Mouse (Mus musculus) forebrain, embryonic 11.5 days (tissue): ENCODE measurements around the gene Olfr871. TPM values are rescaled to one million over a fixed set of nuclear protein-coding genes. Genes with fewer than 3 reads are reported as not detected.
"Not testable (repeated sequence)": the region's sequence is repeated elsewhere in the genome, so short reads cannot be mapped to it uniquely, and the experiment has no call there.

Source experiments
- ATAC-seq: fragments of 200-750 bp; cut with Nextera tagmentation; replicated peaks from 2 replicates; pipeline ENCODE4 v1.8.0; 2017; ENCODE audit warnings: moderate TSS enrichment; ENCODE audit not compliant: low FRiP score
- DNase-seq: peaks from one replicate; pipeline ENCODE4 v3.0.0-alpha.2; 2017; ENCODE audit warnings: low spot score
- H3K27ac ChIP-seq: fragments of 300-500 bp; sonication (generic); 2 replicates; pipeline ENCODE4 v1.5.1; 2014; ENCODE audit warnings: low read depth, low read length
- H3K27me3 ChIP-seq: fragments of 300-500 bp; sonication (generic); 2 replicates; pipeline ENCODE4 v1.6.1; 2014; ENCODE audit warnings: mild to moderate bottlenecking, low read length, mixed read lengths; ENCODE audit not compliant: control insufficient read depth, insufficient read depth
- H3K36me3 ChIP-seq: fragments of 300-500 bp; sonication (generic); 2 replicates; pipeline ENCODE4 v1.6.1; 2014; ENCODE audit warnings: mild to moderate bottlenecking, low read length, moderate library complexity, mixed read lengths; ENCODE audit not compliant: control insufficient read depth, insufficient read depth
- H3K4me1 ChIP-seq: fragments of 300-500 bp; sonication (generic); replicated peaks from 2 replicates; pipeline ENCODE4 v1.6.1; 2014; ENCODE audit warnings: low read length, mixed read lengths; ENCODE audit not compliant: control insufficient read depth, insufficient read depth
- H3K4me2 ChIP-seq: fragments of 300-500 bp; sonication (generic); 2 replicates; pipeline ENCODE4 v1.6.1; 2014; ENCODE audit warnings: low read depth, mild to moderate bottlenecking, low read length, moderate library complexity, mixed read lengths; ENCODE audit not compliant: severe bottlenecking
- H3K4me3 ChIP-seq: fragments of 300-500 bp; sonication (generic); 2 replicates; pipeline ENCODE4 v1.5.1; 2014; ENCODE audit warnings: low read depth, low read length
- H3K9ac ChIP-seq: fragments of 300-500 bp; sonication (generic); 2 replicates; pipeline ENCODE4 v1.6.1; 2014; ENCODE audit warnings: low read length
- H3K9me3 ChIP-seq: fragments of 300-500 bp; sonication (generic); 2 replicates; pipeline ENCODE4 v1.6.1; 2016; ENCODE audit warnings: low read length, mixed read lengths; ENCODE audit not compliant: control insufficient read depth
- WGBS: fragments of 180-500 bp; shearing (Covaris S2); extraction: QIAGEN DNeasy Blood & Tissue Kit; methylation state at CpG from one replicate; pipeline ENCODE4 v1.1.7; 2014; 5-methylcytosine and 5-hydroxymethylcytosine counted together
- polyA plus RNA-seq: library from polyadenylated mRNA; unstranded; fragments of >200 nt; fragmentation: Nextera tagmentation; extraction: Ambion mirVana; gene quantifications from 2 replicates; pipeline ENCODE4 v1.2.1, GENCODE M21; 2014

Olfr871 gene
- not detected in 2 replicates for polyA plus RNA-seq

GRCm38 (mm10) chr9:20211907-20212306 lies at the start of gene Olfr871:
Gene Olfr871, plus strand, starts transcription at chr9:20212207.
- no peaks in the 10 kb centered on the region for H3K36me3 ChIP-seq
- no peaks in the 10 kb centered on the region for H3K27me3 ChIP-seq
- no peaks in the 10 kb centered on the region for H3K4me1 ChIP-seq
- no peak within 1 kb of the TSS for H3K4me3 ChIP-seq
- no peak within 1 kb of the TSS for H3K4me2 ChIP-seq
- no peak for DNase-seq
- H3K9me3 ChIP-seq, result no peaks in the 10 kb centered on the region; the same call in 1 of the 2 replicates
- no peak within 1 kb of the TSS for H3K27ac ChIP-seq
- no peak for ATAC-seq
- H3K9ac ChIP-seq, result no peak within 1 kb of the TSS

DNA sequence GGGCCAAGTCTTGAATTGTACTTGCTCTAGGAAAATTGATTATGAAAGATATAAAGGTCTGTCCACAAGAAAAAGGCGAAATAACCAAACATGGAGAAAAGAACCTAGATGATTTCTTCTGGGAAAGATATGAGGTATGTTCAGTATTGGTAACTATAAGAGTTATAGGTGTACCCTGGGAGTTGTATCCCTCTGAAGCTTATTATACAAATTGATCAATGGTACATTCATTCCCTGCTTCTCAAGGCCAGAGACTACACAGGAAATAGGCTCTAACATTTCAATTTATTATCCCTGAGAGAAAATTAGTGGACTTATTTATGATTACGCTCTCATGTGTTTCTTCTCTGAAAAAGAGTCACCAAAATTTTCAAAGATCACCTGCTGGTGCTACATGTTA lies 38.0 kb upstream of the Olfr871 start, which contains the start of gene Olfr870:
TSS of gene Olfr870 (minus strand) at position 101 of the 400 bp plus-strand sequence.
- Histone ChIP-seq H3K27me3 (no peaks in the 10 kb centered on the region), H3K4me1 (no peaks in the 10 kb centered on the region), H3K9me3 (peaks cover 2% of the 10 kb centered on the region; the same call in 1 of the 2 replicates), H3K36me3 (no peaks in the 10 kb centered on the region), H3K4me3 (no peak within 1 kb of the TSS), H3K9ac (no peak within 1 kb of the TSS), H3K27ac (no peak within 1 kb of the TSS), H3K4me2 (no peak within 1 kb of the TSS)
- ATAC-seq (no peak), DNase-seq (no peak)
- 75% methylated on average over 2 of the region's 2 CpGs for WGBS

GRCm38 (mm10) chr9:20179463-20179862 lies 32.5 kb upstream of the Olfr871 start:
- Histone ChIP-seq H3K4me2 (no peak overlapping the region), H3K9ac (no peak overlapping the region), H3K4me3 (no peak overlapping the region), H3K4me1 (no peaks in the 10 kb centered on the region), H3K27ac (no peak overlapping the region), H3K9me3 (0 out of 2 replicates have a peak, but pooled peaks cover 2% of the 10 kb centered on the region), H3K36me3 (no peaks in the 10 kb centered on the region), H3K27me3 (no peaks in the 10 kb centered on the region)
- 76% methylated on average over 5 of the region's 5 CpGs for WGBS
- DNase-seq (no peak), ATAC-seq (no peak)

- Histone ChIP-seq H3K4me2 (no peak overlapping the region), H3K36me3 (no peaks in the 10 kb centered on the region), H3K4me1 (no peaks in the 10 kb centered on the region), H3K27me3 (no peaks in the 10 kb centered on the region), H3K27ac (no peak overlapping the region), H3K9ac (no peak overlapping the region), H3K4me3 (no peak overlapping the region), H3K9me3 (no peaks in the 10 kb centered on the region; the same call in 1 of the 2 replicates)
- no peak for DNase-seq
- no peak for ATAC-seq
- WGBS, result 73% methylated on average over 1 of the region's 1 CpGs
Observed at GRCm38 (mm10) chr9:20202131-20202530, 9.9 kb upstream of the Olfr871 start.

DNA sequence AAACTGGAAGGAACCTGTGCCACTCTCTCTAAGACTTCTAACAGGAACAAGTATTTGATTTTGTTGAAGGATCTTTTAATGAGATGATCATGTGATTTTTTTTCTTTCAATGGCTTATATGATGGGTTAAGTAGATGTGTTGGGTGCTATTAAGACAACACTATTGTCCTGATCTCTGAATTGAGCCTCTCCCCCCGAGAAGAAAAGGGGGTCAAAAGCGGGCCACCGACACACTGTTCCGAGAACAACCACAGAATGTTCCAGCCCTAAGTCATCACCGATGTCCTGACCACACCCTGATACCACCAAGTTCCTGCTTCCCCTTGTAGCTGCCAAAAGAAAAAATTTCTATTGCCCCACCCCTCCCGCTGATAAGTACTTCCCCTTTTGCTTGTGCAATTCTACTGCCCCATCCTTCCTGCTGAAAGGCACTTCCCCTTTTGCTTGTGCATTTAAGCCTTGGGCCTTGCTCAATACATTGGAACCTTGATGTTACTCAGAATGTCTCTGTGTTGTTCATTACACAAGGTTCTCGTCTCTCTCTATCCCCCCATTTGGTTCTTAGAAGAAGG lies 8.5 kb upstream of the Olfr871 start:
- ATAC-seq, H3K36me3 ChIP-seq, H3K9me3 ChIP-seq, H3K4me1 ChIP-seq, H3K27me3 ChIP-seq, DNase-seq, H3K9ac ChIP-seq, H3K4me2 ChIP-seq, H3K4me3 ChIP-seq, H3K27ac ChIP-seq: not testable (repeated sequence)
- WGBS, result 88% methylated on average over 7 of the region's 7 CpGs

GRCm38 (mm10) chr9:20210812-20211211 lies 1.2 kb upstream of the Olfr871 start:
- no peaks in the 10 kb centered on the region; the same call in 1 of the 2 replicates for H3K9me3 ChIP-seq
- no peaks in the 10 kb centered on the region for H3K27me3 ChIP-seq
- no peak overlapping the region for H3K4me2 ChIP-seq
- no peak for DNase-seq
- no peak overlapping the region for H3K4me3 ChIP-seq
- no peaks in the 10 kb centered on the region for H3K4me1 ChIP-seq
- 44% methylated on average over 1 of the region's 1 CpGs for WGBS
- H3K36me3 ChIP-seq, result no peaks in the 10 kb centered on the region
- no peak overlapping the region for H3K27ac ChIP-seq
- ATAC-seq, result no peak
- H3K9ac ChIP-seq, result no peak overlapping the region

GRCm38 (mm10) chr9:20211477-20211876 lies 530 bp upstream of the Olfr871 start:
- Histone ChIP-seq H3K27me3 (no peaks in the 10 kb centered on the region), H3K4me1 (no peaks in the 10 kb centered on the region), H3K27ac (no peak overlapping the region), H3K9me3 (no peaks in the 10 kb centered on the region; the same call in 1 of the 2 replicates), H3K9ac (no peak overlapping the region), H3K4me3 (no peak overlapping the region), H3K36me3 (no peaks in the 10 kb centered on the region), H3K4me2 (no peak overlapping the region)
- DNase-seq, result no peak
- no peak for ATAC-seq
- 81% methylated on average over 2 of the region's 2 CpGs for WGBS

DNA sequence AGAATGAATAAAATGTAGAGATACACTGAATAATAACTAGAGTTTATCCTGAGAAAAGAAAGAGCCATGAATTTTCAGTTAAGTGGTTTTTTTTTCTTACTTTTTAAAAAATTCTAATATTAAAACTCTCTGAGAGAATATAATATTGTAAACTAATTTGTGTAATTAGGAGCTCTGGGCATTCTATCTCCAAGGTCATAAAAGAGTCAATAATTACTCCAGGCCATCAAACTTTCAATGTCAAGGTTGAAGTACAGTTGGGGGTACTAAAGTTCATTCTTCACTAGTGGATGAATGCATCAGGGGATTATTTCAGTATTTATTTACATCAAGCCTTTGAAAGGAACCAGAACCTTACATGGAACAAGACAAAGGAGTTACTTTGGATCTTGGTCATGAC lies 24.8 kb downstream of the Olfr871 start, which contains the start of gene Olfr872:
TSS of gene Olfr872 (plus strand) at position 301 of the 400 bp plus-strand sequence.
- H3K36me3 ChIP-seq, result no peaks in the 10 kb centered on the region
- H3K4me2 ChIP-seq, result no peak within 1 kb of the TSS
- H3K4me3 ChIP-seq, result no peak within 1 kb of the TSS
- no peak within 1 kb of the TSS for H3K27ac ChIP-seq
- H3K4me1 ChIP-seq, result no peaks in the 10 kb centered on the region
- H3K9me3 ChIP-seq, result no peaks in the 10 kb centered on the region
- H3K9ac ChIP-seq, result no peak within 1 kb of the TSS
- DNase-seq (no peak), ATAC-seq (no peak)
- no peaks in the 10 kb centered on the region for H3K27me3 ChIP-seq

DNA sequence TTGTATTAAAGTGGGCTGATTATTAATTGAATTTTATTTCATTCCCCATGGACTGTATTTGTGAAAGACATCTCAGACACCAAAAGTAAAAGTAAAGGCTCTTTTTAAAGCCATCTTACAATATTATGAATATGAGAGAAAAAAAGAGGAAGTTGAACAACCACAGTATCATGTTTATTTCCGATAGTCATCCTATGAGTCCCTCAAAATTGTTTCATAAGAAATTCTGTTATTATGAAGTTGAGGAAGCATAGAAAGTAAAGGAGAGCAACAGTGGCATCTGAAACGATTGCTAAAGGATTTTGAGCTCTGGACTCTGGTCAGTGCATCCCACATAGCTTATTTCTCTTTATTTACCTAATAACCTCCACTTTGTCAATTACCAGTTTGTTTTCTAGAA lies 25.4 kb downstream of the Olfr871 start:
- WGBS, result 81% methylated on average over 2 of the region's 2 CpGs
- ATAC-seq, result no peak
- DNase-seq, result no peak

More for the DNA sequence above, 25.4 kb downstream of the Olfr871 start:
- Histone ChIP-seq H3K27me3 (no peaks in the 10 kb centered on the region), H3K4me2 (no peak overlapping the region), H3K36me3 (no peaks in the 10 kb centered on the region), H3K27ac (no peak overlapping the region), H3K4me3 (no peak overlapping the region), H3K9me3 (no peaks in the 10 kb centered on the region; the same call in 1 of the 2 replicates), H3K9ac (no peak overlapping the region), H3K4me1 (no peaks in the 10 kb centered on the region)
